Mouse (Mus musculus) CD4-positive helper T cell, adult 2 months (primary cell): Measurements from ENCODE around the gene Tpst1.

Experiments used
- DNase-seq: peaks from one replicate; pipeline ENCODE4 v3.0.0-alpha.2; 2012; ENCODE audit warnings: low read depth, missing footprints, low spot score

Tpst1 gene

GRCm38 (mm10) chr5:130073026-130073425, at the start of gene Tpst1:
Gene Tpst1, plus strand, starts transcription at chr5:130073326.
- DNase-seq = no peak

- DNase-seq = peak; percentile 90
Measured at GRCm38 (mm10) chr5:130023767-130024539, 49.2 kb upstream of the Tpst1 start.

GRCm38 (mm10) chr5:130027134-130027533, 46.0 kb upstream of the Tpst1 start:
- DNase-seq = no peak

- DNase-seq = no peak
Measured at GRCm38 (mm10) chr5:130027696-130028095, 45.4 kb upstream of the Tpst1 start.

- peak; percentile 84 for DNase-seq
Measured at GRCm38 (mm10) chr5:130029142-130029897, 43.8 kb upstream of the Tpst1 start, which contains the start of the genes Asl and Crcp. Gene Asl, minus strand, starts transcription at chr5:130029247. Gene Crcp, plus strand, starts transcription at chr5:130029290.

- DNase-seq = no peak
Measured at GRCm38 (mm10) chr5:130031410-130032390, 41.4 kb upstream of the Tpst1 start.

- DNase-seq = no peak
Measured at GRCm38 (mm10) chr5:130033869-130034268, 39.3 kb upstream of the Tpst1 start.

- peak; percentile 55 for DNase-seq
Measured at GRCm38 (mm10) chr5:130036300-130036699, 36.8 kb upstream of the Tpst1 start.

- DNase-seq = peak; percentile 54
Measured at GRCm38 (mm10) chr5:130037752-130038455, 35.2 kb upstream of the Tpst1 start.

GRCm38 (mm10) chr5:130040797-130041196, 32.3 kb upstream of the Tpst1 start:
- no peak for DNase-seq

- no peak for DNase-seq
Measured at GRCm38 (mm10) chr5:130041262-130041661, 31.9 kb upstream of the Tpst1 start.

GRCm38 (mm10) chr5:130043741-130044140, 29.4 kb upstream of the Tpst1 start:
- no peak for DNase-seq

- DNase-seq = no peak
Measured at GRCm38 (mm10) chr5:130044201-130044695, 28.9 kb upstream of the Tpst1 start.

GRCm38 (mm10) chr5:130046100-130046499, 27.0 kb upstream of the Tpst1 start:
- no peak for DNase-seq

GRCm38 (mm10) chr5:130046589-130046988, 26.5 kb upstream of the Tpst1 start:
- no peak for DNase-seq

- no peak for DNase-seq
Measured at GRCm38 (mm10) chr5:130047013-130047412, 26.1 kb upstream of the Tpst1 start.

- DNase-seq = no peak
Measured at GRCm38 (mm10) chr5:130048786-130049520, 24.2 kb upstream of the Tpst1 start.

GRCm38 (mm10) chr5:130050416-130050815, 22.7 kb upstream of the Tpst1 start:
- no peak for DNase-seq

GRCm38 (mm10) chr5:130051073-130051860, 21.9 kb upstream of the Tpst1 start:
- DNase-seq = no peak
